Mouse (Mus musculus) thymus, postnatal 25 days (tissue): ENCODE measurements around the gene Olfr462.

Experiments
- DNase-seq: peaks from one replicate; pipeline ENCODE4 v3.0.0; 2022

Olfr462 gene

DNA sequence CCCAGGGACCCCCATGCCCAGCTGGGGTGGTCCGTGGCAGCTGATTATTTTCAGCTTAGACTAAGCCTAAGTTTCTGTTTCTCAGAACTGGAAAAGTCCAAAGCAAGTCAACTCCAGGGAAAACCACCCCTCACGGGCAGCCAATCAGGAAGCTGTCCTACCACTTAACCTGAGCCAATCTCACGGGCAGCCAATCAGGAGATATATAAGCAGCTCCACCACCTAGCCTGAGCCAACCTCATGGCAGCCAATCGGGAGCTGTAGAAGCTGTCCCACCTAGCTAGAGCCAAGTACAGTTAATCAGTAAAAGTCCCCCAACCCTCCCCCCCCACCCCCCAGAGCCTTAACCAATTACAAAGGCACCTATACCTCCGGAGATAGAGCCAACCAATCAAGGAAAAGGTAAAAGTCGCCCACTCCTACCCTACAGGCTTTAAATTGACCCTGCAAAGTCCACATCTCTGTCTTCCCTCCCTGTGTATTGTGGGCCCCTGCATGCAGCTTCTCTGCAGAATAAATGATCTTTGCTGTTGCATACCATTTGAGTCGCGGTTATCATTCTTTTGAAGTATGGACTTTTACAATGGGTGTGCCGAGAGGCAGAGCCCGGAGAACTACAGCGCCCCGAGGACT lies 45.0 kb downstream of the Olfr462 start:
- no peak for DNase-seq

DNA sequence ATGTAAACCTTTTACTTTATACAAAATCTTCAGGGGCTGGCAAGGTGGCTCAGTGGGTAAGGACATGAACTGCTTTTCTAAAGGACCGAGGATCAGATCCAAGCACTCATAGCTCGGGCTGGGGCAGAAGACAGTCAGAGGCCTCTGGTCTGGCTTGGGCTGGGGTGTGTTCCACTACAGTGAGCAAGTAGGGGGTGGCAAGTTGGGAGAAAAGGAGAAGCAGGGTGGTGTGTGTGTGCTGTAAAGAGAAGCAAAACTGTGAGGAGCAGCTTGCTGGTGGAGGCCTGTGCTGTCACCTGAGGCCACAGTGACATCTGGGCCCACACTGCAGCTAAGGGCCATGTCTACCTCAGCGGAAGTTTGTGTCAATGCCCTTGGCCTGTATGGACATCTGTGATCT lies 50.6 kb downstream of the Olfr462 start:
- DNase-seq, result no peak

DNA sequence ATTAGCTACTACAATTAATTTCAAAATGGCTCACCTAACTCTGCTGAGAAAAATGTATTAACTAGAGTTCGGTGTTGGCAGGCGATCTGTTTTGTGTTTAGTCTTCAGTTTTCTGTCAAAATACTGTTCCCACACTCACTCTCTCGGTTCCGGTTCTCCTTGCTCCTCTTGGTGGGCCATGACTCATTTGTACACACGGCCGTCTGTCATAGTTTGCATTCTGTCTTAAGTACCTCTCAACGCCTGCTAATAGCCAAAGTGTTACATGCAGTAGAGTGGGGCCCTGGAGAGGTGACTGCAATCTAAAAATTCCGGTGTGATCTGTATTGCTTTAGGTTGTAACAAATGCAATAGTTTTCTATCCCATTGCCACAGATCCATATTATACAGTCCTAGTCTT lies 51.4 kb downstream of the Olfr462 start:
- no peak for DNase-seq
